Mouse (Mus musculus): ENCODE measurements around the gene Ppp1ca.

DNA sequence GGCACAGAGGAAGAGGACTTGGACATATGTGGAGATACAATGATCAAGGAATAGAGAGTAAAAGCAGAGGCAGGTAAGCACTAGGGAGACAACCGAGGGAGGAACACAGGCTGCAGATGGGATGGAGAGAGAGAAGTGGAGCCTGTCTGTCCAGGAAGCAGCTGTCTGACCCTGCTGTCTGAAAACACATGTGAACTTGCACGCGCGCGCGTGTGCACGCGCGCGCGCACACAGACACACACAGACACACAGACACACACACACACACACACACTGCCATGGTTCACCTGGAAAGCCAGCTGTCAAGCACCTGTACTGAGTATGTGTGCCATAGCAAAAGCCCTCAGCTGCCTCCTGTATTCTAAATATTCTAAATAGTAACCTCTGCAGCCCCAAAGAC, 26.4 kb downstream of the Ppp1ca start:
- TF ChIP-seq CTCF (IDR thresholded peaks at IDR 0.05) (no peak), EP300 (IDR thresholded peaks at IDR 0.05; ENCODE audit: insufficient read depth, low read depth, low read length) (no peak), POLR2A (IDR thresholded peaks at IDR 0.05; ENCODE audit: insufficient read depth, low read depth, low read length) (no peak)

Data from heart, adult 2 months (tissue).